Mouse (Mus musculus) bone marrow macrophage, adult 2 months (primary cell): Measurements from ENCODE around the gene Dus1l. TPM values are rescaled to one million over a fixed set of nuclear protein-coding genes. Genes with fewer than 3 reads are reported as not detected.
"Not testable (repeated sequence)": the region's sequence is repeated elsewhere in the genome, so short reads cannot be mapped to it uniquely, and the experiment has no call there.

Source experiments
- H3K27ac ChIP-seq: 2 replicates; pipeline ENCODE4 v1.5.1; 2012; ENCODE audit warnings: low read depth, low read length; ENCODE audit not compliant: insufficient read depth
- H3K4me1 ChIP-seq: 2 replicates; pipeline ENCODE4 v1.6.1; 2012; ENCODE audit warnings: low read length; ENCODE audit not compliant: control insufficient read depth, insufficient read depth
- H3K4me3 ChIP-seq: 2 replicates; pipeline ENCODE4 v1.5.1; 2012; ENCODE audit warnings: mild to moderate bottlenecking, low read length, moderate library complexity; ENCODE audit not compliant: insufficient read depth
- CTCF ChIP-seq: IDR thresholded peaks from 2 replicates; pipeline ENCODE4 v1.5.1; 2012; ENCODE audit warnings: low read depth, mild to moderate bottlenecking, low read length, moderate library complexity
- POLR2A ChIP-seq: IDR thresholded peaks from 2 replicates; pipeline ENCODE4 v1.6.1; 2012; ENCODE audit warnings: mild to moderate bottlenecking, low read depth, low read length, borderline replicate concordance
- polyA plus RNA-seq: library from polyadenylated mRNA; stranded (reverse); fragments of >200 nt; gene quantifications from 2 replicates; pipeline ENCODE4 v1.2.4, GENCODE M21; 2012; ENCODE audit not compliant: missing spikeins, insufficient read depth, insufficient read length

The Dus1l gene
- polyA plus RNA-seq, 1 experiment: 22.7 TPM

DNA sequence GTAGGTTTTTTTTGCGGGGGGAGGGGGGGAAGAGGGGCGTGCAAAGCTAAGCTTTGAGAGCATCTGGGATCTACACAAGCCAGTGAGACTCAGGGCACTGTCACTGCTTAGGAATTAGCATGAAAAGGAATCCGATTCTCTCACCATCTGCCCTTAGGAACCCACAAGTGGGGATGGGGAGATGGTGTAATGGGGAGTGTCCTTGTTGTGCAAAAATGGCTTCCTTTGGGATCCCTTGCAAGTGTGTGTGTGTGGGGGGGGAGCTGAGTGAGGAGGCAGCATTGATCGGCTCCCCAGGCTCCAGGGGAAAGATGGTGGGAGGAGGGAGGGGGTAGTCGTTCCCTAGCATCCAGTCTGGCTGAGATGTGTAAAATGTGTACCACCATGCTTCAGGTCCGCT lies 19.1 kb downstream of the Dus1l start:
- no peak for TF ChIP-seq POLR2A
- no peak for TF ChIP-seq CTCF
- Histone ChIP-seq H3K4me3 (no peak overlapping the region), H3K27ac (no peak overlapping the region), H3K4me1 (no peaks in the 10 kb centered on the region; the same call in 1 of the 2 replicates)

DNA sequence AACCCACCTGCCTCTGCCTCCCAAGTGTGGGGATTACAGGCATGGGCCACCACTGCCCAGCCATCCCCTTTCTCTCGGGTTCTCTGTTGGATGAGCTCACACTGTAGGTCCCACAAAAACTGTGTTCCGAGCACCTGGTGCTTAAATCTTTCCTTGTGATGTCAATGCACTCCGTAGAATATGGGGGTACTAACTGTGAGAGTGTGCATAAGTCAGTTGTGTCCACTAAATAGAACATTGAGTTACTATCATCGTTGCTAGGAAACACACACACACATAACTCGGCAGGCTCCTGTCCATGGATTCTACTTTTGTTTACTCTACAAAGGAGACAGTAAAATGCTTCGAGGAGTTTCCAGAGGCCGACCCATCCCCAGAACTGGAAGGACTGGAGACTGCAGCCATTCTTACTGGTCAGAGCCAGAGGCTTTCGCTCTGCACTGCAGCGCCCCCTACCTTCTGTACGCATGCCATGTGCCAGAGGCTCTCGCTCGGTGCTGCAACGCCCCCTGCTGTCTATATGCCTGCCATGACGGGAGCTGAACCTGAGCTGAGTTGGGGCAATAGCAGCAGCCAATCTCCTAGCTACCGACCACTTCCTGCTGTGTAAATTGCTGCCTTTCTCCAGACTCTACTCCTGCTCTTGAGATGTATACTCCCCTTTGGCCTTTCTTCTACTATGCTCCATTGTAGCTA lies 20.3 kb downstream of the Dus1l start:
- TF ChIP-seq CTCF (peak; percentile 100), POLR2A (no peak)
- no peaks in the 10 kb centered on the region; the same call in 1 of the 2 replicates for H3K4me1 ChIP-seq
- H3K27ac ChIP-seq: no peak overlapping the region
- no peak overlapping the region for H3K4me3 ChIP-seq

DNA sequence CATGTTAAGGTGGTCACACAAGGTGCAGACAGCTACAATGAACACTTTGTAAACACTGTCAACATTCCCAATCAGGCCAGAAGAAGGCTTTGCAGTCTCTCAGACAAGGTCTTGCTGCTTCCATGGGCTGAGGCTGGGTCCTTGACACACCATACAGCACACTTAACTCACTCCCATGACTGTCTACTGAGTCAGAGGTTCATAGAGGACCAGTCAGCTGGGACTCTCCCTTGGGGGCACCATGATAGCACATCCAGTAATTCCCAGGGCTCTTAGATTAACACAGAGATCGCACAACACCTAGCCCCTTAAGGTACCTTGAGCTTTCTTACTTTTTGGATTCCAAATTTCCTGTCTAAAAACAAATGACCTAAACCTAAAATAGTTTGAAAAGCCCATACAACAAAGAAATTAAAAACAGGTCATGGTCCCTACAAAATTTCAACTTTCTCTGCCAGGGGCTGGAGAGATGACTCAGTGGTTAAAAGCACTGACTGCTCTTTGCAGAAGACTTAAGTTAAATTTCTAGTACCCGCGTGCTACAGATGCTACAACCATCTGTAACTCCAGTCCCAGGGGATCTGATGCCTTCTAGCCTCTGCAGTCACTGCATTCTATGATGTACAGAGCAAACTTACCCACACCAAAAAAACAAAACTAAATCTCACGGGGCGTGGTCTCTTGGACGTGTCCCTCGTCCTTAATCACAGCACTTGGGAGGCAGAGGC lies 22.6 kb downstream of the Dus1l start:
- Histone ChIP-seq H3K4me1 (peaks cover 1% of the 10 kb centered on the region), H3K27ac (no peak overlapping the region), H3K4me3 (no peak overlapping the region)
- TF ChIP-seq POLR2A: no peak
- no peak for TF ChIP-seq CTCF

DNA sequence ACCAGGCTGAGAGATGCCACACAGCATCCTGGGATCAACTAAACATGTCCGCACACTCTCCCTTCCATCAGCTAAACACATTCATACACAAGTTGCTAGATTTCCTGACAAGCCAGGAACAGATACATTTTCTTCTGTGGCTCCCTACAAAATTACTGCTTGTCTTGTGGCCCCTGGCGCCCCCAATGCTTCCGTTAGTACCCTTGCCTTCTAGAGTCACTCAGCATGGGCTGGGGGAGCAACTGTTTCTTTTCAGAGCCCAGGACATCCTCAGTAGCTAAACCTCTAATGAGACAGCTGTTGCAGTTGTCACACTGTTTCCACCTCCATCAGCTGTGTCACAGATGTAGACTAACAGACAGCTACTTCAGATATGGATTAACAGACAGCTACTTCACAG lies 23.5 kb downstream of the Dus1l start:
- Histone ChIP-seq H3K4me1 (peaks cover 10% of the 10 kb centered on the region), H3K4me3 (no peak overlapping the region), H3K27ac (no peak overlapping the region)
- TF ChIP-seq CTCF: no peak
- no peak for TF ChIP-seq POLR2A

DNA sequence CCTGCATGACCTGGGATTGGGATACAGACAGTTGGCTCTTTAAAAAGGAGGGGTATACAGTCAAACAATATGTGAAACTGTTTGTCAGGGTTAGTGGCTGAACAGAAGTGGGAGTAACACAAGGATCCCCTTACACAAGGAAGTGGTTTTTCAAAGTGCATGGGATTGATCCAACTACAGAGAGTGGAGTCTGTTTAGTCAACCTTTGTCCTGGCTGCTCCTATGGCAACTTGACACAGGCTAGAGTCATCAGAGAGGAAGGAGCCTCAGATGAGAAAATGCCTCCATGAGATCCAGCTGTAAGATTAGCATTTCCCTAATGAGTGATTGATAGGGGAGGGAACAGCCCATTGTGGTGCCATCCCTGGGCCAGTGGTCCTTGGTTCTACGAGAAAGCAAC lies 28.0 kb downstream of the Dus1l start:
- no peak for TF ChIP-seq CTCF
- no peak for TF ChIP-seq POLR2A
- Histone ChIP-seq H3K27ac (peak overlapping the region; percentile 7; the same call in 1 of the 2 replicates), H3K4me3 (no peak overlapping the region), H3K4me1 (peaks cover 21% of the 10 kb centered on the region)

DNA sequence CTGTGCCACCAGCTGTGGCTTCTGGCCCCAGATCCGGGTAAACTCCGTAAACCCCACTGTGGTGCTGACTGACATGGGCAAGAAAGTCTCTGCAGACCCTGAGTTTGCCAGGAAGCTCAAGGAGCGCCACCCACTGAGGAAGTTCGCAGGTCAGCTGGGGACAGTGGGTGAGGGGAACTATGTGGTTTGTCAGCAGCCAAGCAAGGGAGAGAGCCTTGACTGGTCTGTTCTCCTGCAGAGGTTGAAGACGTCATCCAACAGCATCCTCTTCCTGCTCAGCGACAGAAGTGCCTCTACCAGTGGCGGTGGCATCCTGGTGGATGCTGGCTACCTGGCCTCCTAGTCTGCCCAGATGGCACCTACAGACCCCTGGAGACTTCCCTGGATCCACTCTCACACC lies 29.2 kb downstream of the Dus1l start:
- H3K27ac ChIP-seq: peak overlapping the region; percentile 12; the same call in 1 of the 2 replicates
- peaks cover 26% of the 10 kb centered on the region for H3K4me1 ChIP-seq

DNA sequence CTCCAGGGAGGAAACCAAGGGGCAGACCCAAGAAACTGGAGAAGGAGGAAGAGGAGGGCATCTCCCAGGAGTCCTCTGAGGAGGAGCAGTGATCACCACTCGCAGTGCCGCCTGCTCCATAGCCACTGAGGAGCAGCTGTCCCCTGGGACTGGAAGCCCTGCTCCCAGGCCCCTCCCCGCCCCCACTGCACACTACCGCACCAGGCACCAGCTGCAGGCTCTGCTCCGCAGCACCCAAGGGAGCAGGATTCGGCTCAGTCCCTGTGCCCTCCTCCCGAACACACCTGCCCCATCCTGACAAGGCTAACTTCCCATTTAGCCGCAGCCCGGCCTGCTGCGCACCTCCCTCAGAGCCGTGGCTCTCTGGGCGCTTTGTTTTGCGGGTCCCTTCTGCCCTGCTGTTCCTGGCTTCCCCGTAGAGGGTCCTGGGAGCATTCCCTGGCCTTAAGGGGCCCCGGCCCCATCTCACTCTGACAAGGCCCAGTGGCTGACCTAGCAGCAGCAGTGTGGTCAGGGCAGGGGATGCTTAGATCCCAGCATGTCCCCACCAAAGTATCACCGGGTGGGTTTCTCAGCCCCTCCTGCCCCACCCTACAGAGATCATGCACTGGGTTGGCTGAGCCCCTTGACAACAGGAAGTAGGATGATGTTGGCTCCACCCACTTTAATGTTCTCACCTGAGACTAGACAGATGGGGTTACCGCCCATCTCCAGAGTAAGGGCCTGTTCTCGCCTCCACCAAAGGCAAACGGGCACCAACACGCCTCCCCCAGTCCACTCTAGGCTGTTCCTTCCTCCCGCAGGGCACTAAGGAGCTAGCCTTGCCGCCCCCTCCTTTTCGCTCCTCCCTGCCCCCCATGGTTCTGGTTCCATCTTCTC lies 32.8 kb downstream of the Dus1l start:
- Histone ChIP-seq H3K4me3 (peak overlapping the region; percentile 31), H3K4me1 (peaks cover 26% of the 10 kb centered on the region), H3K27ac (peak overlapping the region; percentile 78)

More for the DNA sequence above, 29.2 kb downstream of the Dus1l start:
- H3K4me3 ChIP-seq: not testable (repeated sequence)

DNA sequence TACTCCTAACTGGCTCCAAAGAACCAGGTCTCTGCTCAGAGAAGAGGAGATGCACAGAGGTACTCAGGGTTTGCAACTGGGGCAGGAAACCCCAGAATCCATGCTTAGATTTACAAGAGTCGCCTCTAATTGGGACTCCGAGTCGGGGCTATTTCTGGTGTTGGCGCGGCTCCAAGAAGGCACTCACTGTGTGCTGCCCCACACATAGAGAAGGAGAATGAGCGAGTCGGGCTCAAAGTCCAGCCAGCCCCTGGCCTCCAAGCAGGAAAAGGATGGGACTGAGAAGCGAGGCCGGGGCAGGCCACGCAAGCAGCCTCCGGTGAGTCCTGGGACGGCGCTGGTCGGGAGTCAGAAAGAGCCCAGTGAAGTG lies 33.5 kb downstream of the Dus1l start, which contains the start of gene Hmga1b:
Gene Hmga1b, plus strand, starts transcription at position 123 of the 370 bp plus-strand sequence.
- H3K4me3 ChIP-seq: peak within 1 kb of the TSS; percentile 31
- peaks cover 19% of the 10 kb centered on the region for H3K4me1 ChIP-seq
- peak within 1 kb of the TSS; percentile 78 for H3K27ac ChIP-seq

DNA sequence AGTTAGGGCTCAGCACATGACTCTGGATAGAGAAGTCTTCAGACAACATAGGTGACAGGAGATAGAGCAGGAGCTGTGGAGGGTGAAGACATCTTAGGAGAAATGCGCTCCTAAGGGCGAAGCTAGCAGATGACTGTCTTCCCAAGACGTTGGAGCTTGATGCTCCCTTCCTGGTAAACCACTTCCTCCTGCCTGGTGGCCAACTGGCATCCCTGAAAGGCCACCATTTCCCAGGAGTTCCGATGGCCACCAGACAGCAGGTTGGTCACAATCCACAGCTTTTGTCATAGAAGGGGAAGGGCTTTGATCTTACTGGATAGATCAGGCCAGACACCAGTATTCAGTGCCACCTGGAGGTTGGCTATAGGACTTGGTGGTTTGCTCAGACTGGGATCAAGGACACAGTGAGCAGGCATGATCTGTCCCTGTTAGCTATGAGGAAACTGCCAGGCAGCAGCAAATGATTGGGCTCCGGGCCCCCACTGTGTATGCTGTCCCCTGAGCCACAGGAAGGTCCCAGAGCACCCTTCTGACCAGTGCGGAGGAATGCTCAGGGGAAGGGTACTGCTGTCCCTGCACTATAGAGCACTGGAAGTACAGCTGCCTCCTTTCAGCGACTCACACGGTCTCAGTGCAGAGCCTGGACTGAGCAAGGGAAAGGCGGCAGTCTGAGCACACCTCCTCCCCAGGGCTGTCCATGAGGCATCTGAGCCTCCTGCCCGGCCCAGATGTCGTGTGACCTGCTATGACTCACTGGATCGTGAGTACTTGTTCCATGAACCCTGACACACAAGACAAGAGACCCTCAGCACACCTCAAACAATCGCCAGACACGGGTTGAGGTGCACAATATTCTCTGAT lies 34.2 kb downstream of the Dus1l start:
- H3K4me1 ChIP-seq: peaks cover 13% of the 10 kb centered on the region
- H3K4me3 ChIP-seq: peak overlapping the region; percentile 31
- peak overlapping the region; percentile 78 for H3K27ac ChIP-seq
- no peak for TF ChIP-seq POLR2A
- no peak for TF ChIP-seq CTCF
